Mouse (Mus musculus) forebrain, embryonic 14.5 days (tissue): ENCODE measurements at regions not wholly inside any gene's neighbourhood (a gene's known extent, or its start where the extent isn't known, plus 50 kb on each side); places are given as distances from the start of the nearest gene placed in this dataset. TPM values are rescaled to one million over a fixed set of nuclear protein-coding genes. Genes with fewer than 3 reads are reported as not detected.

Experiments
- ATAC-seq: fragments of 200-750 bp; cut with Nextera tagmentation; 2 replicates; pipeline ENCODE4 v1.8.0; 2017; ENCODE audit warnings: mild to moderate bottlenecking, moderate library complexity
- DNase-seq: peaks from one replicate; pipeline ENCODE4 v3.0.0-alpha.2; 2015; ENCODE audit warnings: low spot score
- H3K27ac ChIP-seq: fragments of 300-500 bp; sonication (generic); 2 replicates; pipeline ENCODE4 v1.5.1; 2014; ENCODE audit warnings: low read depth, mild to moderate bottlenecking, control low read depth, low read length, moderate library complexity
- H3K27me3 ChIP-seq: fragments of 300-500 bp; sonication (generic); replicated peaks from 2 replicates; pipeline ENCODE4 v1.6.1; 2014; ENCODE audit warnings: low read length, control low read depth, mixed read lengths; ENCODE audit not compliant: control insufficient read depth, insufficient read depth
- H3K36me3 ChIP-seq: fragments of 300-500 bp; sonication (generic); 2 replicates; pipeline ENCODE4 v1.6.1; 2014; ENCODE audit warnings: low read length, control low read depth; ENCODE audit not compliant: control insufficient read depth, insufficient read depth
- H3K4me1 ChIP-seq: fragments of 300-500 bp; sonication (generic); 2 replicates; pipeline ENCODE4 v1.6.1; 2014; ENCODE audit warnings: antibody characterized with exemption, low read length, control low read depth; ENCODE audit not compliant: control insufficient read depth, insufficient read depth
- H3K4me2 ChIP-seq: fragments of 300-500 bp; sonication (generic); 2 replicates; pipeline ENCODE4 v1.6.1; 2014; ENCODE audit warnings: mild to moderate bottlenecking, control low read depth, low read length
- H3K4me3 ChIP-seq: fragments of 300-500 bp; sonication (generic); 2 replicates; pipeline ENCODE4 v1.5.1; 2014; ENCODE audit warnings: low read depth, low read length, control low read depth
- H3K9ac ChIP-seq: fragments of 300-500 bp; sonication (generic); 2 replicates; pipeline ENCODE4 v1.6.1; 2014; ENCODE audit warnings: mild to moderate bottlenecking, low read length, control low read depth, moderate library complexity
- H3K9me3 ChIP-seq: fragments of 300-500 bp; sonication (generic); replicated peaks from 2 replicates; pipeline ENCODE4 v1.6.1; 2016; ENCODE audit warnings: low read length, control low read depth, mixed read lengths; ENCODE audit not compliant: control insufficient read depth
- WGBS: fragments of 180-500 bp; shearing (Covaris S2); extraction: QIAGEN DNeasy Blood & Tissue Kit; methylation state at CpG from one replicate; pipeline ENCODE4 v1.1.7; 2014; 5-methylcytosine and 5-hydroxymethylcytosine counted together
- microRNA-seq: library from miRNA; unstranded; fragments of <30 nt; microRNA quantifications from one replicate; pipeline ENCODE4, GENCODE M21; 2016

DNA sequence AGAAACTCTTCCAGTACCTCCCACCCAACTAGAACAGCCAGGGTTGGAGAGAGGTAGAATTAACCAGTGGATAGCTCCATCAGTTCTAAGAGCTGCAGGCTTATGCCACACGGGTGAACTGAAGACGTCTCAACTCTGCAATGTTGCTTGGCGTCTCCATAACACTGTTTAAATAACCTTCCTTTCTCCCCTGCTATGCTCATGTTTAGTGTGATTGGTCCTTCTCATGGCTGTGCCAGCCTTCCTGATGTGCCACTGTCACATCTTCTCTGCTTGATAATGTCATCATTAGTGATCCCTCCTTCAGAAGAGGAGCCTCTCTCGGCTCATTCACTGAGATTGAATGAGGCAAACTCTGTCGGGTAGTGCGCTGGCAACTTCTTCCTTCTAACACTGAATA is 573.2 kb downstream of the Gm826 start:
- Histone ChIP-seq H3K4me3 (no peak overlapping the region), H3K9me3 (no peaks in the 10 kb centered on the region), H3K36me3 (no peaks in the 10 kb centered on the region), H3K4me1 (no peaks in the 10 kb centered on the region), H3K9ac (no peak overlapping the region), H3K27ac (no peak overlapping the region), H3K4me2 (no peak overlapping the region), H3K27me3 (no peaks in the 10 kb centered on the region)
- ATAC-seq (no peak), DNase-seq (no peak)
- 89% methylated on average over 6 of the region's 6 CpGs for WGBS

DNA sequence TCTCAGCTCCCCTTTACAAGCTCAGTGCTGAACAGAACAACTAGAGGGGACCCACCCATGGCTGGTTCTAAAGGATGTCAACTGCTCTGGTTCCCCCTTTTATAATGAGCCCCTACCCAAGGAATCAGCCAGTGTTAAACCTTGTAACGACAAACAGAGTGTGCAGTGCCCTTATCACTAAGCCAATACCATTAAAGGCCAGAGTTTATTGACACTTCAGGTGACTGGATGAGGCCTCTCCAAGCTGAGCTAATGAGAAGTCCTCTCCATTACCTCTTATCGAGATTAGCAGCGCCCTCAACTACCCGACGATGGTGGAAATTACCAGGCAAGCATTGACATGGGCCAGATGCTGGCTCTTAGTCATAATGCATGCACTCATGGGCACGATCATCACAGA is 570.8 kb downstream of the Gm826 start:
- Histone ChIP-seq H3K4me2 (no peak overlapping the region), H3K27me3 (no peaks in the 10 kb centered on the region), H3K4me3 (no peak overlapping the region), H3K9ac (no peak overlapping the region), H3K4me1 (no peaks in the 10 kb centered on the region), H3K27ac (no peak overlapping the region), H3K36me3 (no peaks in the 10 kb centered on the region), H3K9me3 (no peaks in the 10 kb centered on the region)
- WGBS: 87% methylated on average over 6 of the region's 6 CpGs
- DNase-seq (no peak), ATAC-seq (no peak)

Small RNAs in the stretch of these regions (microRNA-seq; reads per million reads assigned to microRNA genes)
- not detected for gene Gm44319
